Mouse (Mus musculus) retina, postnatal 1 day (tissue): ENCODE data around the gene Vmn1r212.
"Not testable (repeated sequence)": the region's sequence is repeated elsewhere in the genome, so short reads cannot be mapped to it uniquely, and the experiment has no call there.

ENCODE experiments used
- DNase-seq: peaks from one replicate; pipeline ENCODE4 v3.0.0-alpha.2; 2012

The Vmn1r212 gene

DNA sequence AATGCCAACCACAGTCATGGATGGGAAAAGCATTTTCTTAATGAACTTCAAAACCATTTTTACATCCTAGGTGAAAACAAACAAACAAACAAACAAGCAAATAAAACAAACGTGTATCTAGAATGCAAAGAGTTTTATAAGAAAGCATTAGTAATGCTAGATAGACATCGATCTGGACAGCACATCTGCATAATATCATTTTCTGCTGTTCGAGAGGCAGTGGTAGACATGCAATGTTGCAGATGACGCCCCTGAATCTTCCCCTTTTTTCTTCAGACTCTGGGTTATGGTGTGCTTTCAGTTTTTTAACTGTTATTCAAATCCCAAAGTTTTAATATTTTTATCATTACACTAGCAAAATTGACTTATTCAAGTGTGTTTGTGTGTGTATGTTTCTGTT, at the start of gene Vmn1r212:
Gene Vmn1r212, minus strand, starts transcription at position 101 of the 400 bp plus-strand sequence.
- DNase-seq: no peak

DNA sequence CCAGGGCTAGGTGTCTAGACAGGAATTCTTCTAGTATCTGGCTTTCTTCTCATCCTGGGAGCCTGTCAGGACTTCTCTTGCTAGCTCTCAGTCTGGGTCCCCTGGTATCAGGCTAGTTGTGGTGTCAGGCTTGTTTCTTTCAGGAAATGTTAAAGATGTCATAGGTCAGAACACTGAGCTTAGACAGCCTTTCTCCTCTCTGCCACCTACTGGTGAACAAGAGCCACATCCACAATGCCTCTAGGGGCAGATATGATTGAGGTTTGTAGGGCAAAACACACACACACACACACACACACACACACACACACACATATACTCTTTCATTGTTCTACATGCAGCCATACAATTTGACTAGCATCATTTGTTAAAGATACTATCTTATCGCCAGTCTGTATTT, 4.7 kb downstream of the Vmn1r212 start:
- no peak for DNase-seq

DNA sequence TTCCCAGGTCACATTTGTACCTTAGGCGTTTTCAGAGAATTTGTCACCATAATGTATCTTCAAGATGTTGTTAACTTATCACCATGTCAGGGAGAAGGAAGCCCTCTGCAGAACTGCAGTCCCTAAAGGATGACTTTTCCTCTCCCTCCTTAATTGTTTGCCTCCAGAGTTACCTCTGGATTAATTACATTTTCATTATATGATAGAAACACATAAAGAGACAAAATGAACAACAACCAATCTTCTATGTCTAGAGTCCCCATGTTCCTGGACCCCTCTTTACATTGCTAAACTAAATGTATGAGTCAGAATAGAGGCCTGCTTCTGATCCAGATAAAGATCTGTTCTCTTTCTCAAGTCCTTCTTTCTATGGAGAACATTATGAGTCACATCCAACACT, 26.5 kb downstream of the Vmn1r212 start, which contains the start of gene Vmn1r211:
Gene Vmn1r211, minus strand, starts transcription at position 101 of the 400 bp plus-strand sequence.
- no peak for DNase-seq

DNA sequence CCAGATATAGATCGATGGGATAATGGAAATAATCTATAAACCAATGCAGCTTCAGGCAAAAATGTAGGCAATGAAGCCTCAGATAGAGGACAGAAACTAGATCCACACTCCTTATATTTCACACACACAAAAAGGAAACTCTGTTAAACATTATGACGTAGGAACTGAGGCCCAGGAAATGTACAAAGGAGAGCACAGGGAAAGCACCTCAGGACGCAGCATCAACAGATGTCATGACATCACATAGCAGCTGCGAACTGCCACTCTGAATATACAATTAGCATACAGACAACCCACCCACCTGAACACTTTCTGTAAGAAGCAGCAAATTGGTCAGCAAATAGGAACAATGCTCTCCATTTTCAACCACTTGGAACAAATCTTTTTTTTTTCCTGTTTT, 29.2 kb downstream of the Vmn1r212 start:
- no peak for DNase-seq

DNA sequence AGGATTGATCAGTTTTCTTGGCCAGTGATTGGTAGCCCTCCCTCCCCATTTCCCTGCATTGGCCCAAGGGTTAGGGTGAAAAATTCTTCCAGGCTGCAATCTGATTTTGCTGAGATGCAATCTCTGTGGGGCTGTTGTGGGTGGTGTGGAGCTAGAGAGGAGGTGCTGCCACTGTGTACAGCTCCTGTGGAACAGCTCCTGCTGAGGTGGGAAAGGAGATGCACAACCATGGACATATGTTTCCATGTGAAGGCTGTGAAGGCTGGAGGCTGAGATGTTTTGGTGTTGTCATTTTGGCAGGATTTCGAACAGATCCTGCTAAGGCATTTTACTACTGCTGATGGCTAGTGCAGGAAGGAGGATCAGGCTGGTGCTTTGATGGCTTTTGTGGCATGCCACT, 37.2 kb downstream of the Vmn1r212 start:
- DNase-seq: no peak

DNA sequence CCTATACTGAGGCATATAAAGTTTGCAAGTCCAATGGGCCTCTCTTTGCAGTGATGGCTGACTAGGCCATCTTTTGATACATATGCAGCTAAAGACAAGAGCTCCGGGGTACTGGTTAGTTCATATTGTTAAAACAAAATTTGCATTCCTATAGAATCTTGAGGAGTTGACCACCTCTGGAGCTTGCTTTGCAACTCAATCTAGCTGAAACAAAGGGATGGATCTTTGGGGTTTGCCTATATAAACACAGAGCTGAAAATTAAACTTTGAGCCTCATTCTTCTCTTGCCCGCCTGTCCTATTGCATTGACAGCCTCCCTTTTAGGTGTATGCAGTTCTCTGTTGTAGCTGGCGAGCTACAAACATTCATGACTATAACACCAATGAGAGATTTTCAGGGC, 39.7 kb downstream of the Vmn1r212 start:
- not testable (repeated sequence) for DNase-seq
